Mouse (Mus musculus): ENCODE results near the gene Ppm1j. TPM values are rescaled to one million over a fixed set of nuclear protein-coding genes. Genes with fewer than 3 reads are reported as not detected.

The Ppm1j gene
- total RNA-seq, 1 experiment = 25.7 TPM

GRCm38 (mm10) chr3:104795661-104796340 lies 14.9 kb downstream of the Ppm1j start:
- in situ Hi-C loops (cut with MboI; ENCODE audit: low sequenced_read_pairs in 2 of 2, unreplicated experiment in 2 of 2) = no loop called here
- Histone ChIP-seq H3K27ac (ENCODE audit: insufficient read depth, low read depth, low read length, poor library complexity, severe bottlenecking) (0 out of 2 replicates have a peak overlapping the region, but pooled peaks have one; percentile 15), H3K9me3 (ENCODE audit: control insufficient read depth, insufficient read depth, low read depth, low read length) (no peaks in the 10 kb centered on the region), H3K4me3 (ENCODE audit: insufficient read depth in 1 of 2, low read depth in 1 of 2, low read length in 2 of 2, poor library complexity in 1 of 2, severe bottlenecking in 1 of 2) (no peak overlapping the region), H3K4me1 (ENCODE audit: control insufficient read depth in 2 of 2, insufficient read depth in 2 of 2, low read length in 2 of 2, poor library complexity in 1 of 2) (peaks cover 11 to 41% of the 10 kb centered on the region in 2 experiments), H3K9ac (ENCODE audit: insufficient read depth, low read depth, low read length, poor library complexity, severe bottlenecking) (no peak overlapping the region), H3K36me3 (ENCODE audit: control insufficient read depth, insufficient read depth, low read length, poor library complexity, severe bottlenecking) (peaks cover 62% of the 10 kb centered on the region)
- TF ChIP-seq ZNF384 (IDR thresholded peaks at IDR 0.05; ENCODE audit: low read depth, low read length) = no peak
- TF ChIP-seq HCFC1 (IDR thresholded peaks at IDR 0.05; ENCODE audit: borderline replicate concordance, insufficient read depth, low read length) = no peak
- no peak for TF ChIP-seq ZC3H11A (IDR thresholded peaks at IDR 0.05; ENCODE audit: borderline replicate concordance, low read depth, low read length)
- TF ChIP-seq MAFK (IDR thresholded peaks at IDR 0.05; ENCODE audit: insufficient read depth, low read depth, low read length) = no peak
- no peak for TF ChIP-seq CHD2 (IDR thresholded peaks at IDR 0.05; ENCODE audit: low read depth, low read length)
- no peak for DNase-seq (ENCODE audit: low read depth, low spot score)

DNA sequence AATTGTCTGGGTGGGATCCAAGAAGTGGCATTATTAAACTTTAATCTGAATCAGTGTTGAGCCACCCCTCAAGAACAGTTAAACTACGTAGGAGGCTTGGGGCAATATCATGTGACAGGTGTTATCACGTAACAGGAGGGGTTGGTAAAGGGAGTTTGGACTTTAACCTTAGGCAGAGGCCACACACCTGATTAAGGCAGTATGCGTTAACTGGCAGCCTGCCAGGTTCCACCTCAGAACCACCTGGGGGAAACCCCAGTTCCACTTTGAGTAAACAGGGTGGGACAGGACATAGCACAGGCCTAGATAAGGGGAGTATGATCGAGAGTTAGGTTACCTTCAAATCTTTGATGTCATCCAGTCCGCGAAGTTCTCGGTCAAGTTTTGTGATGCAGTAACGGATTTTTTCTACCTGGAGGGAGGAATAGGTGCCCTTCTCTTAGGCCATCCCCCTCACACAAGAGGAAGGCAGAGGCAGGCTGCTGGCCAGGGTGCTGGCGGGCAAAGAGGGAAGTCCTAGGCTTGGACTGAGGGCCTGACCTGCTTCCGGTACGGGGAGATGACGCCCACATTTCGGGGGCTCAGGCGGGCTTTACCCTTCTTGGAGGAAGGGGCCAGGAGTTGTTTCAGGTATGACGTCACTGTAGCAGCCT lies 15.7 kb downstream of the Ppm1j start:
- in situ Hi-C loops (cut with MboI; ENCODE audit: low sequenced_read_pairs in 2 of 2, unreplicated experiment in 2 of 2) = no loop called here

GRCm38 (mm10) chr3:104800681-104801080 lies 19.8 kb downstream of the Ppm1j start:
- DNase-seq (ENCODE audit: low read depth, low spot score) = no peak
- H3K4me3 ChIP-seq (ENCODE audit: insufficient read depth in 1 of 2, low read depth in 1 of 2, low read length in 2 of 2, poor library complexity in 1 of 2, severe bottlenecking in 1 of 2) = no peak overlapping the region
- in situ Hi-C loops (cut with MboI; ENCODE audit: low sequenced_read_pairs in 2 of 2, unreplicated experiment in 2 of 2) = no loop called here
- H3K9me3 ChIP-seq (ENCODE audit: control insufficient read depth, insufficient read depth, low read depth, low read length) = no peaks in the 10 kb centered on the region
- no peak overlapping the region for H3K27ac ChIP-seq (ENCODE audit: insufficient read depth, low read depth, low read length, poor library complexity, severe bottlenecking)
- TF ChIP-seq ZC3H11A (IDR thresholded peaks at IDR 0.05; ENCODE audit: borderline replicate concordance, low read depth, low read length) (no peak), HCFC1 (IDR thresholded peaks at IDR 0.05; ENCODE audit: borderline replicate concordance, insufficient read depth, low read length) (no peak), MAFK (IDR thresholded peaks at IDR 0.05; ENCODE audit: insufficient read depth, low read depth, low read length) (no peak), ZNF384 (IDR thresholded peaks at IDR 0.05; ENCODE audit: low read depth, low read length) (no peak), CHD2 (IDR thresholded peaks at IDR 0.05; ENCODE audit: low read depth, low read length) (no peak)
- H3K9ac ChIP-seq (ENCODE audit: insufficient read depth, low read depth, low read length, poor library complexity, severe bottlenecking) = no peak overlapping the region
- peaks cover 71% of the 10 kb centered on the region for H3K36me3 ChIP-seq (ENCODE audit: control insufficient read depth, insufficient read depth, low read length, poor library complexity, severe bottlenecking)
- H3K4me1 ChIP-seq (ENCODE audit: control insufficient read depth in 2 of 2, insufficient read depth in 2 of 2, low read length in 2 of 2, poor library complexity in 1 of 2) = peaks cover 4 to 18% of the 10 kb centered on the region in 2 experiments; a peak in 3 of 4 replicates

More for the DNA sequence above, 15.7 kb downstream of the Ppm1j start:
- H3K36me3 ChIP-seq (ENCODE audit: control insufficient read depth, insufficient read depth, low read length, poor library complexity, severe bottlenecking) = peaks cover 69% of the 10 kb centered on the region
- no peak for DNase-seq (ENCODE audit: low read depth, low spot score)
- no peak overlapping the region for H3K4me3 ChIP-seq (ENCODE audit: insufficient read depth in 1 of 2, low read depth in 1 of 2, low read length in 2 of 2, poor library complexity in 1 of 2, severe bottlenecking in 1 of 2)
- TF ChIP-seq HCFC1 (IDR thresholded peaks at IDR 0.05; ENCODE audit: borderline replicate concordance, insufficient read depth, low read length) (no peak), ZC3H11A (IDR thresholded peaks at IDR 0.05; ENCODE audit: borderline replicate concordance, low read depth, low read length) (no peak), ZNF384 (IDR thresholded peaks at IDR 0.05; ENCODE audit: low read depth, low read length) (no peak), MAFK (IDR thresholded peaks at IDR 0.05; ENCODE audit: insufficient read depth, low read depth, low read length) (no peak)
- H3K9ac ChIP-seq (ENCODE audit: insufficient read depth, low read depth, low read length, poor library complexity, severe bottlenecking) = no peak overlapping the region
- H3K27ac ChIP-seq (ENCODE audit: insufficient read depth, low read depth, low read length, poor library complexity, severe bottlenecking) = no peak overlapping the region
- peaks cover 9 to 36% of the 10 kb centered on the region in 2 experiments; a peak in 3 of 4 replicates for H3K4me1 ChIP-seq (ENCODE audit: control insufficient read depth in 2 of 2, insufficient read depth in 2 of 2, low read length in 2 of 2, poor library complexity in 1 of 2)
- no peaks in the 10 kb centered on the region for H3K9me3 ChIP-seq (ENCODE audit: control insufficient read depth, insufficient read depth, low read depth, low read length)

GRCm38 (mm10) chr3:104801481-104801880 lies 20.6 kb downstream of the Ppm1j start:
- H3K36me3 ChIP-seq (ENCODE audit: control insufficient read depth, insufficient read depth, low read length, poor library complexity, severe bottlenecking) = peaks cover 66% of the 10 kb centered on the region
- TF ChIP-seq HCFC1 (IDR thresholded peaks at IDR 0.05; ENCODE audit: borderline replicate concordance, insufficient read depth, low read length) = no peak
- no peak for TF ChIP-seq MAFK (IDR thresholded peaks at IDR 0.05; ENCODE audit: insufficient read depth, low read depth, low read length)
- no peak for TF ChIP-seq ZNF384 (IDR thresholded peaks at IDR 0.05; ENCODE audit: low read depth, low read length)
- no peak for TF ChIP-seq CHD2 (IDR thresholded peaks at IDR 0.05; ENCODE audit: low read depth, low read length)
- TF ChIP-seq ZC3H11A (IDR thresholded peaks at IDR 0.05; ENCODE audit: borderline replicate concordance, low read depth, low read length) = no peak
- in situ Hi-C loops (cut with MboI; ENCODE audit: low sequenced_read_pairs in 2 of 2, unreplicated experiment in 2 of 2) = no loop called here
- H3K27ac ChIP-seq (ENCODE audit: insufficient read depth, low read depth, low read length, poor library complexity, severe bottlenecking) = no peak overlapping the region
- no peak for DNase-seq (ENCODE audit: low read depth, low spot score)
- no peaks in the 10 kb centered on the region for H3K9me3 ChIP-seq (ENCODE audit: control insufficient read depth, insufficient read depth, low read depth, low read length)
- peaks cover 0 to 12% of the 10 kb centered on the region in 2 experiments; a peak in 1 of 4 replicates for H3K4me1 ChIP-seq (ENCODE audit: control insufficient read depth in 2 of 2, insufficient read depth in 2 of 2, low read length in 2 of 2, poor library complexity in 1 of 2)
- no peak overlapping the region for H3K4me3 ChIP-seq (ENCODE audit: insufficient read depth in 1 of 2, low read depth in 1 of 2, low read length in 2 of 2, poor library complexity in 1 of 2, severe bottlenecking in 1 of 2)
- no peak overlapping the region for H3K9ac ChIP-seq (ENCODE audit: insufficient read depth, low read depth, low read length, poor library complexity, severe bottlenecking)
